Mouse (Mus musculus) heart, postnatal 36 days (tissue): ENCODE data around the gene Prn. TPM values are rescaled to one million over a fixed set of nuclear protein-coding genes. Genes with fewer than 3 reads are reported as not detected.

Source experiments
- DNase-seq, 2 experiments: peaks; one replicate each; pipeline ENCODE4 v3.0.0; 2021 to 2022
- intact Hi-C: fragments of 180-260 bp; cut with DNase I; formaldehyde crosslinking; loops from one replicate; pipeline ENCODE4 v1.15.1; 2025
- total RNA-seq, 2 experiments: library from RNA; stranded (reverse); gene quantifications; 2 replicates each; pipeline ENCODE4 v1.2.3; 2021

Prn gene
- total RNA-seq, 2 experiments from 2014 or later: 1.8 TPM; not detected in 1

- DNase-seq: no peak
- intact Hi-C loops: no loop called here
Measured at GRCm38 (mm10) chr2:131988550-131988949, 78.8 kb downstream of the Prn start.

- intact Hi-C loops: no loop called here
Measured at GRCm38 (mm10) chr2:131992487-131992886, 82.7 kb downstream of the Prn start.

GRCm38 (mm10) chr2:131993151-131993550, 83.4 kb downstream of the Prn start:
- intact Hi-C loops: no loop called here
- no peak for DNase-seq

More at GRCm38 (mm10) chr2:131992487-131992886, 82.7 kb downstream of the Prn start:
- DNase-seq: no peak

- intact Hi-C loops: no loop called here
Measured at GRCm38 (mm10) chr2:131993563-131994088, 83.9 kb downstream of the Prn start.

GRCm38 (mm10) chr2:131994971-131995370, 85.2 kb downstream of the Prn start:
- intact Hi-C loops: no loop called here
- no peak for DNase-seq

More at GRCm38 (mm10) chr2:131993563-131994088, 83.9 kb downstream of the Prn start:
- DNase-seq: no peak

- intact Hi-C loops: no loop called here
- DNase-seq: no peak
Measured at GRCm38 (mm10) chr2:131995742-131996141, 86.0 kb downstream of the Prn start.

GRCm38 (mm10) chr2:131996369-131996768, 86.6 kb downstream of the Prn start:
- DNase-seq: no peak
- intact Hi-C loops: no loop called here

- DNase-seq: no peak
- intact Hi-C loops: no loop called here
Measured at GRCm38 (mm10) chr2:131997356-131997755, 87.6 kb downstream of the Prn start.

- intact Hi-C loops: no loop called here
- no peak for DNase-seq
Measured at GRCm38 (mm10) chr2:132001696-132002334, 92.1 kb downstream of the Prn start.

GRCm38 (mm10) chr2:132003916-132004315, 94.2 kb downstream of the Prn start:
- DNase-seq: no peak
- intact Hi-C loops: no loop called here

GRCm38 (mm10) chr2:132004495-132005136, 94.9 kb downstream of the Prn start:
- DNase-seq: no peak
- intact Hi-C loops: no loop called here

- intact Hi-C loops: no loop called here
- no peak for DNase-seq
Measured at GRCm38 (mm10) chr2:132005445-132005844, 95.7 kb downstream of the Prn start.

Other genes with a start within 250 kb of the Prn start
- gene Erv3, start 50.2 kb upstream of the Prn start, total RNA-seq: not detected
- 100 to 1,000 TPM; 102 to 117 TPM for gene Prnp, start within 50 bp of the Prn start, total RNA-seq
- gene Prnd, start 40.9 kb downstream of the Prn start, total RNA-seq: 1 to 10 TPM; 1.4 to 2.4 TPM
- 1 to 10 TPM; 8.5 to 9.5 TPM for gene Rassf2, start 120.3 kb downstream of the Prn start, total RNA-seq
- 10 to 100 TPM; 13.0 to 14.1 TPM for gene Slc23a2, start 235.2 kb downstream of the Prn start, total RNA-seq